Mouse (Mus musculus): Measurements from ENCODE around the gene Tram2. TPM values are rescaled to one million over a fixed set of nuclear protein-coding genes. Genes with fewer than 3 reads are reported as not detected.
A peak's percentile ranks its signal among the peaks of the same experiment; 100 is the strongest.

Tram2 gene
- 9.6 and 9.9 TPM in 2 replicates for polyA plus RNA-seq (2012; rRNA removed)

DNA sequence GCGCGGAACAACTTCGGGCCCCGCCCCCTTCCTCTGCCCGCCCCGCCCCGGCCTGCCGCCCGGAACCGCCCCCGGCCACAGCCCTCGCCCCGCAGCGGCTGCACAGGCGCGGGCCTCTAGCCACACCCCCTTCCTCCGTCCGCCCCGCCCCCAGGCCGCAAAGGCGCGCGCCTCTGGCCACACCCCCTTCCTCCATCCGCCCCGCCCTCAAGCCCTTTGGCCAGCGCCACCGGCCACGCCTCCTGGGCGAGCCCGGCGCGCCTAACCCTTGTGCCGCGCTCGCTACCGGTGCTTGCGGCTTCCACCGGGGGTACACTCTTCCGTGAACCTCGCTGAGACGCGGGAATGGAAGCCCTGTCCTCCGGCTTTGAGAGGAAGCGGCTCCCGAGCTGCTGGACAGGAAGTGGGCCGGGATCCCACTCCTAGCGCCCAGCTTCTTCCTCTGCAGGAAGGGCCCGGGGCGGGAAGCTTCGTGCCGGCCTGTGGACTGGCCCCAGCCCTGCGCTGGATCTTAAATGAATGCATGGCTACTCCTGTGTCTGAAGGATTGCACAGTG is at the start of gene Tram2:
Tram2 (minus strand) TSS at position 13 of the 557 bp plus-strand sequence.
- peak; percentile 98 for DNase-seq (ENCODE audit: low spot score)

DNA sequence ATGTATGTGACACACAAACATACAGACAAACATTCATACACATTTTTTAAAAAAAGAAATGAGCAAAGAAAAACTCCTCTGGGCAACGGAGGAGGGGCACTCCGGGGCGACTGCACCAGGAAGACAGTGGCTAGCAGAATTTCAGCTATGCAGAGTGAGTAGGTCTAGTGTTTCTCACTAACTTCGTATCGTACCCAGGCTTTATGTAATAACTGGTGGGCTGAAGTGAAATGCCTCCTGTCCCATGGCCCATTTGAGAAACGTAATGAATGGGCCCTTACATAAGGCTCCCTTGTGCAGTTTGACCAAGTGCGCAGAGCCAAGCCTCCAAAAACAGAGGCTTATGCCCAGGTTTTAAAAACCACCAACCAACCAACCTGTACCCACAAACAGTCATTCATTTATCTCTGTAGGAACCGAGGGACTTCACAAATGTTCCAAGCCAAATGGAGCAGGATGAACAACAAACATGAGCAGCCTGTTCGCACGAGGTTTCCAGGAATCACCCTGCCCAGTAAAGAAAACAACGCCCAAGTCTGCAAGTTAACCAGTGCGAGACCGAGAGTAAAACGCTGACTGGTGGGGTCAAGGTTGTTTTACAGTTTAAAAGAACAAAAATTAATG is 45.8 kb upstream of the Tram2 start:
- DNase-seq (ENCODE audit: low spot score) = no peak

GRCm38 (mm10) chr1:21103784-21104183 is 24.8 kb upstream of the Tram2 start:
- DNase-seq (ENCODE audit: low spot score) = no peak

DNA sequence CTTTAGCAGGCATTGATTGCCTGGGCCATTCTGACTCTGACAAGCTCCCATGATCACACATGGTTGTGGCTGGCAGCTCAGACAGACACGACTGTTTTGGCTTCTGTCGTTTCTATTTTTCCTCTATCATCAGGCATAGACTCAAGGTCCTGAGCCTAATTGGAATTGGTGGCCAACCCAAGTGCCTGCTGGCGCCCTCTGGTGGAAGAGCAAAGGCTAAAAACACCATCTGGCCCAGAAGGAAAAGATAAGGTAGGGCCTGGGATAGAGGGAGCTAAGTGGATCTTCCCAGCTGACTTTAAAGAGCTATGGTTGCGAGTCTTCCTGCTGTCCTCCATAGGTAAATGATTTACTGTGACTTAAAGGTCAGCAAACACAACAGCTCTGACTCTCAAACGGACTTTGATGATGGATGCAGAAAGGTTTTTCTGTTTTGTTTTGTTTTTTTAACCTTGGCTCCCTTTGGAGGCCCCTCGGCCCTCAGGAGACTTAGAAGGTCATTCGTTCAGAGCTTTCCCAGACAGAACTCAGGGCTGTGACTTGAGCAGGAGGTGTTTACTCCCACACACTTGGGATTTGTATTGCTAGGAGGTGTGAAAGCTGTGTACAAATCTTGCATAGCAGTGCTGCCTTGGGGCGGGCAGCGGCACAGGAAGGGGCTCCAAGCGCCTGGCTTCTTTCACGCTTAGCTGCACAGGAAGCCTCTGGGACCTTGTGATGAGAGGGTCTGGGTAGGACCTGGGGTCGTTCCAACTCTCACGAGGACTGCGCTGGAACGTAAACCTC is 22.4 kb upstream of the Tram2 start:
- peak; percentile 42 for DNase-seq (ENCODE audit: low spot score)

- no peak for DNase-seq (ENCODE audit: low spot score)
Observed at GRCm38 (mm10) chr1:21100726-21101125, 21.7 kb upstream of the Tram2 start.

GRCm38 (mm10) chr1:21097001-21097989 is 18.3 kb upstream of the Tram2 start:
- no peak for DNase-seq (ENCODE audit: low spot score)

GRCm38 (mm10) chr1:21094644-21095215 is 15.7 kb upstream of the Tram2 start:
- no peak for DNase-seq (ENCODE audit: low spot score)

- no peak for DNase-seq (ENCODE audit: low spot score)
Observed at GRCm38 (mm10) chr1:21089661-21090117, 10.7 kb upstream of the Tram2 start.

GRCm38 (mm10) chr1:21086291-21086690 is 7.3 kb upstream of the Tram2 start:
- no peak for DNase-seq (ENCODE audit: low spot score)

DNA sequence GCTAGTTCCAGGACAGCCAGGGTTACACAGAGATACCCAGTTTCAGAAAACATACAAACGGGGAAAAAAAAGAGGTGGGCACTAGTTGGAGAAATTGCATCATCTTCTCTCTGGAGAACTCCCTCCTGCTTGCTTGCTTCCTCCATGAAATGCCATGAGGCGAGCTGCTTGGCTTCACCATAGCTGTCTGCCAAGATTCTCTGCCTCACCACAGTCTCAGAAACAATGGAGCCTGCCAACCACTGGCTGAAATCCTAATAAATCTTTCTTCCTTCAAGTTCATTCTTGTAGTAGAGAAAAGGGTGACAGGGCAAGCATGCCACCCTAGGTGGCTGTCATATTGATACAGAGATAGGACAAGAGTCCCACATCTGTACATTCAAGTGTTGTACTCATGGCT is 5.6 kb upstream of the Tram2 start:
- no peak for DNase-seq (ENCODE audit: low spot score)

DNA sequence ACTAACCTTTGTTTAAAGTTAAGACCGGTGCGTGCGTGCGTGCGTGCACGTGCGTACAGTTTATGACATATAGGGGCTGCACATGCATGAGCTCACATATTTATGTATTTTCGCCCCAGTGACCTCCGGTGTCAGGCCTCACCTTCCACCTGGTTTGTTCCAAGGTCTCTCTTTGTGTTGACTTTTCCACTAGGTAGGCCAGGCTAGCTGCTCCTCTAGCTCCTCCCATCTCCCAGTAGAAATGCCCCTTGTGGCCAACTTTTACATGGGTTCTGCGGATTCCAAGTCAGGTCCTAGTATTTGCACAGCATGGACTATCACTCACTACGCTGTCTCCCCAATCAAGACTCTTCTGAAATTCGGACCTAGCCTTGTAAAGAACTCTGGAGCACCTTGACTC is 1.3 kb upstream of the Tram2 start:
- DNase-seq (ENCODE audit: low spot score) = no peak

- DNase-seq (ENCODE audit: low spot score) = no peak
Observed at GRCm38 (mm10) chr1:21078481-21079214, 381 bp downstream of the Tram2 start.

DNA sequence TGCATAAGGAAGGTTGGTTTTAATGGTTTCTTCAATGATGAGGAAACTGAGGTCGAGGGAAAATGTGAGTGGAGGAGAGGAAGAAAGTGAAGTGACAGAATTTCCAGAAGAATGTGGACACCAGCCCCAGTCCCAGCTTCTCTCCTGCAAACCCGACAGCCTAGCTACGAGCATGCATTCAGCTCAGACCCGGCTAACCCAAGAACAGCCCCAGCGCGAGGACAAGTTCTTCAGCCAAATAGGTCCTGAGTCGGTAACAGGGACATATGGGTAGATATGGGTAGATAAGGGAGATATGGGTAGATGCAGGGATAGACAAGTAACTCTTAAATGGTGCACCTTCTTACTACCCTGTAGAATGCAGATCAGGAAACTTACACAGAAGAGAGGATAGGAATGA is 1.4 kb downstream of the Tram2 start:
- no peak for DNase-seq (ENCODE audit: low spot score)

DNA sequence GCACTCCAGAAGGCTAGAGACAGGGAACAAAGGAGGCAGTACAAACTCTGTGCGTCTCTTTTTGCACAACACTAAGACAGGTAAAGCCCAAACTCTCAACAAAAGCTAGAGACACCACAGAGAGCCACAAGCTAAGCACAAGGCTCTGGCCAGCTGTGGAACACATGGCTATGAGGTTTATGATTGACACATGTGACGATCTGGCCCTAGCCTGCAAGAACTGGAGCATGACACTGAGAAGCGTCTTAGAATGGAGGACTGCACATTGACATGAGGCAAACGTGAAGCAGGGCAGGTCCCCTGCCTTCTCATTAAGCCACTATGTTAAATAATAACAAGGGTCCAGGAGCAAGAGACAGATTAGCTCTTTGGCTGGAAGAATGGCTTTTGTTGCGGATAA is 1.8 kb downstream of the Tram2 start:
- no peak for DNase-seq (ENCODE audit: low spot score)

DNA sequence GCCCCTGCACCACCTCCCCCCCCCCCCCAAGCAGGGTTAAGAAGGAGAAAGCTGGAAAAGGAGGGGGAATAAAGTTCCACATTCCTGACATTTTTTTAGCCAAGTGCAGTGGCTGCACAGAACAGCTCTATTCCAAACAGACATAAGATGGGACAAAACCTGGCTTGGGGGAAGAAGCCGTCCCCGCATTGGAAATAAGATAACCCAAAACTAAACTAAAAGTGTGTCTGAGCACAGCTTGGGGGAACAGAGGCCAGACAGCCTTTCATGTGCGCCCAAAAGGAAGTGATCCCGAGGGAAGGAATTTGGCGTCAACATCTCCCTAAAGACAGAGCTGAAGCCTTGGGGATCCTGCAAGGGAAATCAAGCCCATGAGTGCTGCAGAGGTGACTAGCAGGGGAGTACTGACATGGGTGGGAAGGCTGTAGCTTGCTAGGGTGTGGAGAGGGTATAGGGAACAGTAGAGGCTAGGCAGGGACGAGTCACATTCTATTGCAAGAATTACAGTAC is 3.0 kb downstream of the Tram2 start:
- DNase-seq (ENCODE audit: low spot score) = no peak

DNA sequence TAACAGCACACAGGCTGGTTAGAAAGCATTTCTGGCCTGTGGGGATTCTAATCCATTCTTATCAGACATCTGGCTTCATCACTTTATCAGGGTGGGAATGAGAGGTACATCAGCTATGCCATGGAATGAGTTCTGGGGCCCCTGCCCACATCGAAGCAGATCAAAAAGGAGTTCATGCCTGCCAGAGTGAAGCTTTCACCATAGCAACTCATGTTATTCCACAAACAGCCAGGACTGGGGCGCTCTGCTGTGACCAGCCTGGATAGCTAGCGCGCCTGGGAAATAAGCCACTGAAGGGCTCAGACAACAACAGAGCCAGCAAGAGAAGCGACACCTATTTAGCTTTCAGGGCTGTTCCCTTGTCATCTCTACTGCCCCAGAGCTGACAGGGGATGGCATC is 4.8 kb downstream of the Tram2 start:
- DNase-seq (ENCODE audit: low spot score) = no peak

DNA sequence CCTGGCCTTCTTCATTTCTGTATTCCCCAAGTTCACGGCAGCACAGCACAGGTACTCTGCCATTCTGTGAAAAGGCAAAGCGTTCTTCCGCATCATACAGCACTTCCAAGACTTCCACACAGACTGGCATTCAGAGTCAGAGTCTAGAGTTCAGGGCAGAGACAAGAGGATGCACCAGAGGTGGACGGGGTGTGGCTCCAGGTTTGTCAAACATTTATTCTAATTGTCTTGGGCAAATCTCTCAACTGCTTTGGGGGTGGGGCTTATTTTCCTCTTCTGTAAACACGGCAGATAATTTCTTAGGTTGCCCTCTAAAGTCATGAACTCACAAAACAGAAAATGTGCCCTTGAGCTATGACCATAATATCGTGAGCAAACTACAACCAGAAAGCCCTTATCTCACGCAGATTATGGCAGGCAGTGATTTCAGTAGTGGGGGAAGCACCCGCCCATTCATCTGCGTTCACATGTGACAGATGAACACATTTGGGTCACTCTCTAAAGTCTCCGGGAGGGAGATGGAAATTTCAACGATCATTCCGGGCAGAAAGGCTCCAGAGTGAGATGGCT is 6.1 kb downstream of the Tram2 start:
- DNase-seq (ENCODE audit: low spot score) = no peak

DNA sequence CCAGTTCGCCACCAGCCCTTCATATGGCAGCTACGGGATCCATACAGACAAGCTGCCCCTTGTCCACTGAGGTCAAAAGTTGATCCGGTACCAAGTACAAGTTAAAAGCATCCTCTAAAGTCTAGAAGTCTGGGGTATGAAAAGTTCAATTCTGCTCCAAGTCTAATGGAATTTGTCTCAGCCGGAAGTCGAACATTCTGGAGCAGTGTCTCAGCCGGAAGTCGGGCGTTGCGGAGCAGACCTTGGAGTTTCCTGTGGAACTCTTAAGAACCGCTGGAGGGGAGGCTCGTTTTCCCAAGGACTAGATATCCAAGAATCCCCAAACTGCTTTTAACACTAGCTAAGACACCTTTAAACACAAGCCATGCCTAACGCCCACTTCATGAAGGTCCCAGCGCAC is 8.4 kb downstream of the Tram2 start:
- DNase-seq (ENCODE audit: low spot score) = no peak

- no peak for DNase-seq (ENCODE audit: low spot score)
Observed at GRCm38 (mm10) chr1:21069830-21070522, 9.1 kb downstream of the Tram2 start.

DNA sequence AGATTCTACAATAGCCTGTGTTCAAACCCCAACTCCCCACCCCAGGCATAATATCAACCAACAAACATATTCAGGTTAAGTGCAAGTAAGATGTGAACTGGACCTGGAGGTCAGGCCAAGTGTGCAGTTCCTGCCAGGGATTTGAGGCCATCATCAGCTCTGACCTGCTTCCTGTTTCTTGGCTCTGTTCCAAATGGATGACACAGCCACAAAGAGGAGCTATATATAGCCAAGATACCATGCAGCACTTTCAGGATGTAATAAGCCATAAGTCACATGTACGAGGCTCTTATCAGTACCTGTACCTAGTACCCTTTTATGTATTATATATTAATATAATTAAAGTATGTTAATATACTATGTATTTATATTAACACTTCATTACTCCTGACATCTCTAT is 10.5 kb downstream of the Tram2 start:
- DNase-seq (ENCODE audit: low spot score) = no peak

All from urinary bladder, adult 2 months (tissue).